Mouse (Mus musculus) small intestine, adult 2 months (tissue): Measurements from ENCODE around the gene Ankub1. TPM values are rescaled to one million over a fixed set of nuclear protein-coding genes. Genes with fewer than 3 reads are reported as not detected.
A peak's percentile ranks its signal among the peaks of the same experiment; 100 is the strongest.

Source experiments
- H3K27ac ChIP-seq: fragments of 200-500 bp; 2 replicates; pipeline ENCODE4 v1.5.1; 2012; ENCODE audit warnings: low read depth, low read length, control low read depth, inconsistent platforms; ENCODE audit not compliant: insufficient read depth
- H3K27me3 ChIP-seq: fragments of 200-500 bp; 2 replicates; pipeline ENCODE4 v1.6.1; 2012; ENCODE audit warnings: mild to moderate bottlenecking, moderate library complexity, low read length, inconsistent platforms; ENCODE audit not compliant: control insufficient read depth, insufficient read depth
- H3K36me3 ChIP-seq: fragments of 200-500 bp; 2 replicates; pipeline ENCODE4 v1.6.1; 2012; ENCODE audit warnings: mild to moderate bottlenecking, low read length, control low read depth, inconsistent platforms; ENCODE audit not compliant: control insufficient read depth, insufficient read depth
- H3K4me1 ChIP-seq: fragments of 200-500 bp; 2 replicates; pipeline ENCODE4 v1.6.1; 2012; ENCODE audit warnings: low read length, inconsistent platforms, mixed read lengths; ENCODE audit not compliant: control insufficient read depth, insufficient read depth, insufficient read length
- H3K4me3 ChIP-seq: fragments of 200-500 bp; 2 replicates; pipeline ENCODE4 v1.5.1; 2012; ENCODE audit warnings: low read depth, mild to moderate bottlenecking, control low read depth, inconsistent platforms, low read length, moderate library complexity
- CTCF ChIP-seq: fragments of 200-500 bp; IDR thresholded peaks from 2 replicates; pipeline ENCODE4 v1.5.1; 2012; ENCODE audit warnings: low read depth, mild to moderate bottlenecking, control low read depth, inconsistent platforms, low read length, moderate library complexity, mixed read lengths; ENCODE audit not compliant: insufficient replicate concordance, insufficient read length; ENCODE audit errors: extremely low read depth
- POLR2A ChIP-seq: fragments of 200-500 bp; IDR thresholded peaks from 2 replicates; pipeline ENCODE4 v1.6.1; 2012; ENCODE audit warnings: low read depth, mild to moderate bottlenecking, control low read depth, inconsistent platforms, low read length, moderate library complexity
- WGBS: fragments of 180-500 bp; shearing (Covaris S2); methylation state at CpG from one replicate; pipeline ENCODE4 v1.1.7; 2018; 5-methylcytosine and 5-hydroxymethylcytosine counted together
- polyA plus RNA-seq: library from polyadenylated mRNA; depleted of rRNA; stranded (reverse); fragments of >200 nt; gene quantifications from 2 replicates; pipeline ENCODE4 v1.2.3, GENCODE M21; 2012

Ankub1 gene
- polyA plus RNA-seq, 1 experiment, result not detected

DNA sequence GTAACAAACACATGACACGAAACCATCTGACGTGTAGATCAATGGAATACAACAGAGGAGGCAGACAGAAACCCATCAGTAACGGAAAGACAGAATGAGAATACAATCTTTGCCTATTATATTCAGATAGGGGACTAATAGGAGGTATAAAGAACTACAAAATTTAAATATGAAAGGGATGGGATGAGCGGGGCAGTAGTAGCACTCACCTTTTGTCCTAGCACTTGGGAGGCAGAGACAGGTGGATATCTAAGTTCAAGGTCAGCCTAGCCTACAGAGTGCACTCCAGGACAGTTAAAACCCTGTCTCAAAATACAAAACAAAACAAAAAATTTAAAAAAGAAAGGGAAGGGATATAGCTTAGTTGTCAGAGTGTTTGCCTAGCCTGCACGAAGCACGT is 49.4 kb downstream of the Ankub1 start:
- 94% methylated on average over 6 of the region's 6 CpGs for WGBS
- Histone ChIP-seq H3K4me1 (no peaks in the 10 kb centered on the region), H3K36me3 (peaks cover 14% of the 10 kb centered on the region), H3K27me3 (no peaks in the 10 kb centered on the region), H3K4me3 (no peak overlapping the region), H3K27ac (no peak overlapping the region)
- TF ChIP-seq POLR2A (no peak), CTCF (no peak)

DNA sequence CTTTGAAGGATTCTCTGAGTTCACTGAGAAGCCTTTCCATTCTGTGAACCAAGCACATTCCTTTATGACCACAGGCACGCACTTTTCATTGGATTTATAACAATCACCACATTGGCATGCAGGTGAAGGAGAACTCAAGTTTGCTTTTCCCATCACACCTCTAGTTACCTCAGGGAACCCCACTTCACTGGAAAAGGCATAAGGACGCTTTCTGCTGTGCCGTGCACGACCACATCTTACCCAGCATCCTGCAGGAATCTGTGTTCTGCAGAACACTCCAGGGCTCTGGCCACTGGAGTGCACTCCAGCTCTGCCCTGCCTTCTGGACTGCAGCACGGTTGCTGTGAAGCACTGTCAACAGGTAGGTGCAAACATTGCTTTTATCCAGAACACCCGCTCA is 55.0 kb downstream of the Ankub1 start:
- WGBS, result 51% methylated on average over 6 of the region's 6 CpGs
- no peaks in the 10 kb centered on the region for H3K36me3 ChIP-seq
- H3K4me1 ChIP-seq, result no peaks in the 10 kb centered on the region
- H3K4me3 ChIP-seq, result no peak overlapping the region
- TF ChIP-seq CTCF (no peak), POLR2A (no peak)
- H3K27ac ChIP-seq, result no peak overlapping the region
- no peaks in the 10 kb centered on the region for H3K27me3 ChIP-seq

DNA sequence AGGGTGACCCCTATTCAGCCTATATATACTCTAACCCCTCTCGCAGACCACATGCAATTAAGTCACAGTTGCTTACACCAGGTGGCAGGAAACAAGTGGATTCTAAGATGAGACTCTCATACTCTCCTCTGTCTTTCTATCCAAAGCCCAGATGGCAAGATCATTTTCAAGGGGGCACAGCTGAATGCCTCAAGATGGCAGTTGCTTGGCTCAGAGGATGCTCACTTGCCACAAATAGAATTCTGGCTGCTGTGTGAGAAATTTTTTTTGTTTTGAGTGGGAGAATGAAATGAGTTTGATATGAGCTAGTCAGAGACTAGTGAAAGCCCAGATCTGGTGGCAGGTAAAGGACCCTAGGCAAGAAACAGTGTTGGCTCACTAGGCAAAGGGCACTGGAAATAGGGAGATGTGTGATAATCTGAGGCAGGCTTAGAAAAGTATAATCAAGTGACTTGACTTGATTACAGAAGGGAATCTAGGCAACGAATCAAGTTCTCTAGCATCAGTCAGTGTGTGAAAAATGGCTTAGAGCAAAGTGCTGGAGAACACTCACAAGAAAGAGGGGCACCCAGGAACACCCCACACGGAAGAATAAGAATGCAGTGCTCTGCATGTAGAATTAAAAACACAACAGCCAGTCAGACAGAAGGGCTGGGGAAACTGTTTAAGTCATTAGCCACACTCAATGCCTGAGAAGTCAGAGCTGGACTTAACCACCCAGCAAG is 57.7 kb downstream of the Ankub1 start:
- no peaks in the 10 kb centered on the region for H3K36me3 ChIP-seq
- no peaks in the 10 kb centered on the region for H3K4me1 ChIP-seq
- no peak for TF ChIP-seq CTCF
- no peak for TF ChIP-seq POLR2A
- no peaks in the 10 kb centered on the region for H3K27me3 ChIP-seq
- H3K27ac ChIP-seq, result no peak overlapping the region
- H3K4me3 ChIP-seq, result no peak overlapping the region
- 81% methylated on average over 3 of the region's 3 CpGs for WGBS

DNA sequence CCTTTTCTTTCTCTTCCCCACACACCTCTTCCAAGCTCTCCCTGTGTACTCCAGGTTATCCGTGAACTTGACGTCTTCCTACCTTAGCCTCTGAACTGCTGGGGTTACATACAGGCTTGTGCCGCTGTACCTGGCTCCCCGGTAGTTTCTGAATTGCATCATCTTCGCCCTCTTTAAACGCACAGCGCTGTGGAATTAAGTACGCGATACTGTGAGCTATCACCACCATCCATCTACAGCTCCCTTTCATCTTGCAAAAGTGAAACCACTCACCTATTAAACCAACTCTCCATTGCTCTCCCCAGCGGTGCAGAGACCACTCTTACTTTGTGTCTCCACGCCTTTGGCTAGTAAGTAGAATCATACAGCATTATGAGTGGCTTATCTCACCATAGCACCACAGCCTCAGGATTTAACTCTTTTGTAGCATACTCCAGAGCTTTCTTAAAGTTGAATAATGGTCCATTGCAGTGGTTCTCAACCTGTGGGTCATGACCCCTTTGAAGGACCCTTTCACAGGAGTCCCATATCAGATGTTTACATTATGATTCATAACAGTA is 65.6 kb downstream of the Ankub1 start:
- Histone ChIP-seq H3K4me1 (no peaks in the 10 kb centered on the region), H3K4me3 (no peak overlapping the region), H3K27ac (no peak overlapping the region), H3K36me3 (no peaks in the 10 kb centered on the region), H3K27me3 (no peaks in the 10 kb centered on the region; the same call in 1 of the 2 replicates)
- TF ChIP-seq CTCF (no peak), POLR2A (no peak)
- WGBS, result 23% methylated on average over 11 of the region's 11 CpGs

DNA sequence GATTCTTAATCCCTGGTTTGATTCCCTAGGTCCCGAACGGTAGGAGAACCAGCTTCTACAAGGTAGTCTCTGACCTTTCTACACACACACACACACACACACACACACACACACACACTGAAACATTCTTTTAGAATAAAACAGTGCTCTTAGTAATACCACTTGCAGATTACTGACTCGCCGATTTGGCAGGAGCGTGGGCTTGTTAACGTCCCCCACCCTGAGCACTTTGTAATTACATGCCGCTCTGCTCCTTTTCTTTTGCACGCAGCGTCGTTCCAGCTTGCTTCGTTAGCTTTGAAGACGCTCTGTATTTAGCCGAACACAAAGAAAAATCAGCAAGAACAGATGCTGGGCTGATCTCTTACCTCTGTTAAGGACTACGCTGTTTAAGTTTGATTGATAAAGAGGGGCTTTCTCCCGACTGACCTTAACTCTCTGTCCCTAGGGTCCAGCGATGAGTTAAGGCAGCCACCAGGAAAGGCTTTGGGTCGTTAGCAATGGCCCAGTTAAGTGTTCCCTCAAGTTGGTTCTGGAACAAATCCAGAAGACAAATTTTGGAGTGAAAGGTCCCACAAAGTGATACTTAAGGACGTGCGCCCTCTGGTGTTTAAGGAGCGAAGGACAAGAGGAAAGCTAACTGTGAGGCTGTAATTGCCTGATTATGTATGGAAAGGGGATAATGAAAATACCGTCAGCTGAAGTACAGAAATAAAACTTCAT is 67.2 kb downstream of the Ankub1 start:
- no peaks in the 10 kb centered on the region for H3K4me1 ChIP-seq
- TF ChIP-seq POLR2A, result no peak
- peak; percentile 51; the same call in 1 of the 2 replicates for TF ChIP-seq CTCF
- H3K36me3 ChIP-seq, result no peaks in the 10 kb centered on the region
- H3K27ac ChIP-seq, result no peak overlapping the region
- peak overlapping the region; percentile 10; the same call in 1 of the 2 replicates for H3K4me3 ChIP-seq
- WGBS, result 21% methylated on average over 21 of the region's 21 CpGs
- no peaks in the 10 kb centered on the region; the same call in 1 of the 2 replicates for H3K27me3 ChIP-seq

DNA sequence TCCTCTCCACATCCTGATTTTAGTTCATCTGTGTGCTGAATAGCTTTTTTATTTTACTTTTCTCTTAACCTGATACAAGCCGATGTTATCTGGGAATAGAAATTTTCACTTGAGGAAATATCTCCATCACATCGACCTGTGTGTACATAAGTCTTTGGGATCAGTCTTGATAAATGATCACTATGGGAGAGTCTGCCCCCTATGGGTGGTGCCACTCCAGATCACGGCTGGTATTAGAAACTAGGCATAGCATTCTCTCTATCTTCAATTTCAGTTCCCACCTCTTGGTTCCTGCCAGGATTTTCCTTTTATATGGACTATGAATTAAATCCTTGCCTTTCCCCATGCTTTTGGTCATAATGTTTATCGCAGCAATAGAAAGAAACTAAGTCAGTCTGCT is 72.9 kb downstream of the Ankub1 start:
- Histone ChIP-seq H3K27me3 (no peaks in the 10 kb centered on the region), H3K36me3 (no peaks in the 10 kb centered on the region), H3K4me3 (no peak overlapping the region), H3K27ac (no peak overlapping the region), H3K4me1 (no peaks in the 10 kb centered on the region)
- no peak for TF ChIP-seq POLR2A
- no peak for TF ChIP-seq CTCF
- 53% methylated on average over 4 of the region's 4 CpGs for WGBS

DNA sequence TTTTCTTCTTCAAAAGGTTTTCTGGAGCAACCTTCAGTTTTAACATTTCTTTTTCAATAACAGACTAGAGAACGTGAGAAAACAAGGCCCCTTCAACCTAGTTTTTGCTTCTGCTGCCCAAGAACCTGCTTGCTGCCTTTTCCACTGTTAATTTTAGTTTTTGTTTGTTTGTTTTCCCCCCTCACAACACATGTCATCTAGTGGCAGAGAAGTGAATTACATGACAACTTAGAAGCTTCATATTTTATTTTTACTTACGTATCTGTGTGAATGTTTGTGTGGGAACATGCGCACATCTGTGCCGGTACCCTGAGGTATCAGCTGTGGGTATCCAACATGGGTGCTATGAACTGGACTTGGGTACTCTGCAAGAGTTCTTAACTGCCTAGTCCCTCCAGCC is 76.9 kb downstream of the Ankub1 start:
- TF ChIP-seq POLR2A (no peak), CTCF (no peak)
- no peaks in the 10 kb centered on the region for H3K4me1 ChIP-seq
- no peak overlapping the region for H3K4me3 ChIP-seq
- no peaks in the 10 kb centered on the region for H3K36me3 ChIP-seq
- no peaks in the 10 kb centered on the region for H3K27me3 ChIP-seq
- WGBS, result 91% methylated on average over 4 of the region's 4 CpGs
- H3K27ac ChIP-seq, result no peak overlapping the region
